Mouse (Mus musculus) limb, embryonic 11.5 days (tissue): Measurements from ENCODE around the gene Zscan21. TPM values are rescaled to one million over a fixed set of nuclear protein-coding genes. Genes with fewer than 3 reads are reported as not detected.

Source experiments
- ATAC-seq: fragments of 200-750 bp; cut with Nextera tagmentation; 2 replicates; pipeline ENCODE4 v1.8.0; 2017; ENCODE audit warnings: low read depth; ENCODE audit not compliant: insufficient number of reproducible peaks, low FRiP score, low TSS enrichment
- DNase-seq: peaks from one replicate; pipeline ENCODE4 v3.0.0-alpha.2; 2015; ENCODE audit warnings: low spot score
- H3K27ac ChIP-seq: fragments of 300-500 bp; sonication (generic); replicated peaks from 2 replicates; pipeline ENCODE4 v1.5.1; 2014; ENCODE audit warnings: low read depth, mild to moderate bottlenecking, low read length
- H3K27me3 ChIP-seq: fragments of 300-500 bp; sonication (generic); 2 replicates; pipeline ENCODE4 v1.6.1; 2014; ENCODE audit warnings: mild to moderate bottlenecking, low read length, mixed read lengths; ENCODE audit not compliant: control insufficient read depth, insufficient read depth
- H3K36me3 ChIP-seq: fragments of 300-500 bp; sonication (generic); 2 replicates; pipeline ENCODE4 v1.6.1; 2014; ENCODE audit warnings: mild to moderate bottlenecking, low read length, moderate library complexity, mixed read lengths; ENCODE audit not compliant: control insufficient read depth, insufficient read depth
- H3K4me1 ChIP-seq: fragments of 300-500 bp; sonication (generic); 2 replicates; pipeline ENCODE4 v1.6.1; 2014; ENCODE audit warnings: low read length, mixed read lengths; ENCODE audit not compliant: control insufficient read depth, insufficient read depth
- H3K4me2 ChIP-seq: fragments of 300-500 bp; sonication (generic); 2 replicates; pipeline ENCODE4 v1.6.1; 2014; ENCODE audit warnings: low read depth, mild to moderate bottlenecking, moderate library complexity; ENCODE audit not compliant: severe bottlenecking
- H3K4me3 ChIP-seq: fragments of 300-500 bp; sonication (generic); 2 replicates; pipeline ENCODE4 v1.5.1; 2014; ENCODE audit warnings: low read depth, low read length
- H3K9ac ChIP-seq: fragments of 300-500 bp; sonication (generic); 2 replicates; pipeline ENCODE4 v1.6.1; 2014; ENCODE audit warnings: mild to moderate bottlenecking, low read length
- H3K9me3 ChIP-seq: fragments of 300-500 bp; sonication (generic); 2 replicates; pipeline ENCODE4 v1.6.1; 2016; ENCODE audit warnings: low read length; ENCODE audit not compliant: control insufficient read depth
- WGBS: fragments of 180-500 bp; shearing (Covaris S2); extraction: QIAGEN DNeasy Blood & Tissue Kit; methylation state at CpG from one replicate; pipeline ENCODE4 v1.1.7; 2014; 5-methylcytosine and 5-hydroxymethylcytosine counted together
- polyA plus RNA-seq: library from polyadenylated mRNA; unstranded; fragments of >200 nt; fragmentation: Nextera tagmentation; extraction: Ambion mirVana; gene quantifications from 2 replicates; pipeline ENCODE4 v1.2.1, GENCODE M21; 2014

Gene Zscan21
- polyA plus RNA-seq, 1 experiment from 2014 or later = 96.4 TPM

DNA sequence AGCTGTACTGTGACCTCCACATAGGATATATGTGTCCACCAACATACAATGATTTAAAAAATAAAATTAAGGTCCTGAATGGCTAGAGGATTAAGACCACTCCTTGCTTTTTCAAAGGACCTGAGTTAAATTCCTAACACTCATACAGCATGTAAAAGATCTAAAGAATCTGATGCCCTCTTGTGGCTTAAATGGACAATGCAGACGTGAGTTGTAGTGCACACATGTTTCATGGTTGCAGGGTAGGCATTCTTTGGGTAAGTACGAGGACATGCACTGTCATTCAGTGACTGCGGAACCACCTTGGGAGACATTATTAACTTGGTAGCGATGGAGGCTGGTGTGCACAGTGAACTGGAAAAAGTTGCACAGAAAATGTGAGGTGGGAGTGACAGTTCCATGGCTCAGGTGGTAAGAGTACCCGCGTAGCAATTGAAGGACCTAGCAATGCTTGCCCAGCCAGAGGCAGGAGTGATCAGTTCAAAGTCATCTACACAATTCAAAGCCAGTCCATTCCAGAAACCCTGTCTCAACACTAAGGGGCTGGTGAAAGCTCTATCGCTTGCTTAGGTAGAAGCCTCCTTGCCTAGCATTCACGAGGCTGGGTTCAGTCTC is 21.3 kb downstream of the Zscan21 start:
- no peak overlapping the region for H3K9ac ChIP-seq
- peak; percentile 45 for DNase-seq
- H3K36me3 ChIP-seq = peaks cover 10% of the 10 kb centered on the region; the same call in 1 of the 2 replicates
- H3K9me3 ChIP-seq = no peaks in the 10 kb centered on the region
- H3K27me3 ChIP-seq = no peaks in the 10 kb centered on the region
- 0 out of 2 replicates have a peak, but pooled peaks have one; percentile 51 for ATAC-seq
- no peak overlapping the region for H3K4me2 ChIP-seq
- WGBS = 63% methylated on average over 8 of the region's 8 CpGs
- H3K27ac ChIP-seq = no peak overlapping the region
- no peaks in the 10 kb centered on the region for H3K4me1 ChIP-seq
- no peak overlapping the region for H3K4me3 ChIP-seq

GRCm38 (mm10) chr5:138138585-138138984 is 21.9 kb downstream of the Zscan21 start:
- no peak for ATAC-seq
- H3K9ac ChIP-seq = no peak overlapping the region

DNA sequence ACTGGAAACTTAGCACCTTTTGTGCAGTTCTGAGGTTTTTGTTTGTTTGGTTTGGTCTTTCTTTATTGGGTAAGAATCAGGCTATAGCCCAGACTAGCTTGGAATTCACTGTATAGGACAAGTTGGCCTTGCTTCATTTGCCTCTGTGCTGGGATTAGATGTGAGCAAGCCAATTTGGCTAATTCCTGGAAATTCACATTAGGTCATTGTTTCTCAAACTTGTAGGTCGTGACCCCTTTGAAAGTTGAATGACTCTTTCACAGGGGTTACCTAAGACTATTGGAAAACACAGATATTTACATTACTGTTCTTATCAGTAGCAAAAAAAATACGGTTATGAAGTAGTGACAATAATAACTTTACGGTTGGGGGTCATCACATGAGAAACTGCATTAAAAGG is 37.7 kb downstream of the Zscan21 start:
- Histone ChIP-seq H3K36me3 (peaks cover 5% of the 10 kb centered on the region; the same call in 1 of the 2 replicates), H3K27me3 (no peaks in the 10 kb centered on the region), H3K4me1 (no peaks in the 10 kb centered on the region), H3K4me2 (peak overlapping the region; percentile 62), H3K9ac (peak overlapping the region; percentile 91), H3K27ac (no peak overlapping the region), H3K9me3 (no peaks in the 10 kb centered on the region), H3K4me3 (peak overlapping the region; percentile 67)
- DNase-seq (no peak), ATAC-seq (no peak)
- WGBS = 89% methylated on average over 3 of the region's 3 CpGs

More at GRCm38 (mm10) chr5:138138585-138138984, 21.9 kb downstream of the Zscan21 start:
- peaks cover 12% of the 10 kb centered on the region; the same call in 1 of the 2 replicates for H3K36me3 ChIP-seq
- no peaks in the 10 kb centered on the region for H3K4me1 ChIP-seq
- H3K27ac ChIP-seq = no peak overlapping the region
- no peaks in the 10 kb centered on the region for H3K27me3 ChIP-seq
- no peak overlapping the region for H3K4me3 ChIP-seq
- DNase-seq = no peak
- H3K9me3 ChIP-seq = no peaks in the 10 kb centered on the region
- WGBS = 87% methylated on average over 3 of the region's 4 CpGs
- no peak overlapping the region for H3K4me2 ChIP-seq

GRCm38 (mm10) chr5:138155443-138155976 is 38.8 kb downstream of the Zscan21 start, which contains the start of gene Zfp113:
Zfp113 (minus strand) TSS chr5:138155744.
- Histone ChIP-seq H3K4me3 (peak within 1 kb of the TSS; percentile 67), H3K36me3 (peaks cover 4% of the 10 kb centered on the region; the same call in 1 of the 2 replicates), H3K4me2 (peak within 1 kb of the TSS; percentile 62), H3K27me3 (no peaks in the 10 kb centered on the region), H3K4me1 (no peaks in the 10 kb centered on the region), H3K9me3 (no peaks in the 10 kb centered on the region), H3K27ac (peak within 1 kb of the TSS; percentile 85), H3K9ac (peak within 1 kb of the TSS; percentile 91)
- peak; percentile 92 for DNase-seq
- WGBS = under 1% methylated on average over 31 of the region's 31 CpGs
- peak; percentile 90 for ATAC-seq

DNA sequence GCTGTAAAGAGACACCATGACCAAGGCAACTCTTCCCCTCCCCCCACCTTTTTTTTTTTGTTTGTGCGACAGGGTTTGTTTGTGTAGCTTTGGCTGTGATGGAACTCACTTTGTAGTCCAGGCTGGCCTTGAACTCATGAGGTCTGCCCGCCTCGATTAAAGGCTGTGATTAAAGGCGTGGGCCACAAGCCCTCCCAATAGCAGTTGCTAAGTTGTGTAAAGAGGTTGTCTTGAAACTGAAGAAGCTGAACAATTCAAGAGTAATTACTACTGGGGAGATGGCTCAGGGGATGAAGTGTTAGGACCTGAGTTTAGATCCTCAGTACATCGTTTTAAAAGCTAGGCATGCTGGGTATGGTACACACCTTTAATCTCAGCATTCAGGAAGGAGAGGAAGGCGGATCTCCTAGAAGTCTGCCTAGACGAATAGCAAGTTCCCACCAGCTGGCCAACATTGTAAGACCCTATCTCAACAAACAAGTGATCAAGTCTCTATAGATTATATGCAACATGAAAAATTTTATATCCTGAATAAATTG is 43.6 kb downstream of the Zscan21 start:
- no peaks in the 10 kb centered on the region for H3K9me3 ChIP-seq
- H3K4me2 ChIP-seq = peak overlapping the region; percentile 81
- H3K4me1 ChIP-seq = peaks cover 5% of the 10 kb centered on the region; the same call in 1 of the 2 replicates
- H3K4me3 ChIP-seq = peak overlapping the region; percentile 84
- no peaks in the 10 kb centered on the region for H3K27me3 ChIP-seq
- WGBS = 70% methylated on average over 7 of the region's 7 CpGs
- no peak overlapping the region for H3K27ac ChIP-seq
- no peak overlapping the region for H3K9ac ChIP-seq
- peaks cover 16% of the 10 kb centered on the region for H3K36me3 ChIP-seq
- DNase-seq (no peak), ATAC-seq (no peak)

GRCm38 (mm10) chr5:138160842-138161665 is 44.4 kb downstream of the Zscan21 start, which contains the start of gene Cops6:
Cops6 (plus strand) TSS chr5:138161071.
- Histone ChIP-seq H3K27me3 (no peaks in the 10 kb centered on the region), H3K4me1 (peaks cover 5% of the 10 kb centered on the region; the same call in 1 of the 2 replicates), H3K9ac (peak within 1 kb of the TSS; percentile 87), H3K36me3 (peaks cover 24% of the 10 kb centered on the region), H3K4me2 (peak within 1 kb of the TSS; percentile 81), H3K27ac (peak within 1 kb of the TSS; percentile 12; the same call in 1 of the 2 replicates), H3K9me3 (no peaks in the 10 kb centered on the region), H3K4me3 (peak within 1 kb of the TSS; percentile 84)
- ATAC-seq (peak; percentile 88), DNase-seq (peak; percentile 98)
- under 1% methylated on average over 42 of the region's 42 CpGs for WGBS

DNA sequence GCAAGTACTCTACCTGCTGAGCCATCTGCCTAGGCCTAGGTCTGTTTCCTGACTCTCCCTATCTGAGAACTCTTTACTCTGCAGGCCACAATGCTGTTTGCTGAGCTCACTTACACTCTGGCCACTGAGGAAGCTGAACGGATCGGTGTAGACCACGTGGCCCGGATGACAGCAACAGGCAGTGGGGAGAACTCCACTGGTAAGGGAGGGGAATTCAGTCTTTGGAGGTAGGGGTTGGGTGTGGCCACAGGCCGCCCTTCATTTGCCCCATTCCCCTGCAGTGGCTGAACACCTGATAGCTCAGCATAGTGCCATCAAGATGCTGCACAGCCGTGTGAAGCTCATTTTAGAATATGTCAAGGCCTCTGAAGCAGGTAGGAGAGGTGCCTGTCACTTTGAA is 46.3 kb downstream of the Zscan21 start:
- DNase-seq (no peak), ATAC-seq (no peak)
- no peaks in the 10 kb centered on the region for H3K9me3 ChIP-seq
- H3K9ac ChIP-seq = no peak overlapping the region
- 79% methylated on average over 6 of the region's 6 CpGs for WGBS
- peaks cover 41% of the 10 kb centered on the region for H3K36me3 ChIP-seq
- H3K4me2 ChIP-seq = no peak overlapping the region
- peaks cover 5% of the 10 kb centered on the region; the same call in 1 of the 2 replicates for H3K4me1 ChIP-seq
- H3K4me3 ChIP-seq = no peak overlapping the region
- H3K27me3 ChIP-seq = no peaks in the 10 kb centered on the region
- H3K27ac ChIP-seq = no peak overlapping the region

- Histone ChIP-seq H3K27me3 (no peaks in the 10 kb centered on the region), H3K27ac (no peak overlapping the region), H3K9ac (no peak overlapping the region), H3K9me3 (no peaks in the 10 kb centered on the region), H3K4me1 (peaks cover 5% of the 10 kb centered on the region; the same call in 1 of the 2 replicates), H3K4me3 (no peak overlapping the region), H3K4me2 (no peak overlapping the region), H3K36me3 (peaks cover 45% of the 10 kb centered on the region)
- peak; percentile 35 for DNase-seq
- no peak for ATAC-seq
- 74% methylated on average over 10 of the region's 10 CpGs for WGBS
Observed at GRCm38 (mm10) chr5:138163610-138164009, 46.9 kb downstream of the Zscan21 start.
